Mouse (Mus musculus) CH12.LX (cell line): ENCODE measurements around the gene Ube2f. TPM values are rescaled to one million over a fixed set of nuclear protein-coding genes. Genes with fewer than 3 reads are reported as not detected.

Experiments
- DNase-seq: peaks from one replicate; pipeline ENCODE4 v3.0.0-alpha.2; 2013; ENCODE audit errors: extremely low read depth
- H3K27ac ChIP-seq: 2 replicates; pipeline ENCODE4 v1.5.1; 2012; ENCODE audit warnings: low read depth, mild to moderate bottlenecking, control low read depth, moderate library complexity; ENCODE audit not compliant: insufficient read depth
- H3K27me3 ChIP-seq: replicated peaks from 2 replicates; pipeline ENCODE3; 2012; ENCODE audit warnings: inconsistent platforms
- H3K36me3 ChIP-seq, 2 experiments: replicated peaks in 1 of 2; 2 replicates each; pipeline versions ENCODE3 to v1.6.1; 2012; ENCODE audit warnings: inconsistent platforms in 1 of 2, low read length in 1 of 2, mild to moderate bottlenecking in 1 of 2, mixed read lengths in 1 of 2, moderate library complexity in 1 of 2; ENCODE audit not compliant: control insufficient read depth in 1 of 2, insufficient read depth in 1 of 2
- H3K4me1 ChIP-seq, 2 experiments: 2 replicates each; pipeline ENCODE4 v1.6.1; 2012; ENCODE audit warnings: inconsistent platforms in 1 of 2, moderate library complexity in 1 of 2; ENCODE audit not compliant: insufficient read depth in 2 of 2, control insufficient read depth in 1 of 2
- H3K4me2 ChIP-seq: 2 replicates; pipeline ENCODE4 v1.6.1; 2012; ENCODE audit warnings: low read depth, mild to moderate bottlenecking, control low read depth; ENCODE audit not compliant: poor library complexity, insufficient read depth, severe bottlenecking
- H3K4me3 ChIP-seq, 3 experiments: fragments of 150-350 bp in 1 of 3; sonication (generic) in 1 of 3; replicated peaks in 1 of 3; 2 replicates each; pipeline versions ENCODE3 to v1.5.1; 2011 to 2012; ENCODE audit warnings: low read depth in 2 of 3, low read length in 2 of 3, mild to moderate bottlenecking in 2 of 3, moderate library complexity in 2 of 3, control low read depth in 1 of 3, improper control_type of control experiment in 1 of 3, inconsistent platforms in 1 of 3, mixed read lengths in 1 of 3; ENCODE audit not compliant: poor library complexity in 1 of 3
- H3K79me2 ChIP-seq: replicated peaks from 2 replicates; pipeline ENCODE4 v1.6.1; 2012; ENCODE audit warnings: mild to moderate bottlenecking, moderate library complexity; ENCODE audit not compliant: control insufficient read depth, poor library complexity, insufficient read depth, severe bottlenecking; ENCODE audit errors: extremely low read depth
- H3K9ac ChIP-seq: 2 replicates; pipeline ENCODE4 v1.6.1; 2012; ENCODE audit warnings: low read depth, mild to moderate bottlenecking, control low read depth, moderate library complexity; ENCODE audit not compliant: insufficient read depth
- H3K9me3 ChIP-seq: replicated peaks from 2 replicates; pipeline ENCODE3; 2012; ENCODE audit warnings: low read length, inconsistent platforms, mixed read lengths
- CHD2 ChIP-seq: IDR thresholded peaks from 2 replicates; pipeline ENCODE4 v1.6.1; 2011; ENCODE audit warnings: low read length, improper control_type of control experiment
- EP300 ChIP-seq: IDR thresholded peaks from 2 replicates; pipeline ENCODE4 v1.6.1; 2011; ENCODE audit warnings: low read length, improper control_type of control experiment
- ETS1 ChIP-seq: conservative IDR thresholded peaks from 2 replicates; pipeline ENCODE4 v1.6.1; 2012; ENCODE audit warnings: low read depth, mild to moderate bottlenecking, inconsistent platforms, low read length, improper control_type of control experiment, moderate library complexity
- JUND ChIP-seq: conservative IDR thresholded peaks from 2 replicates; pipeline ENCODE4 v1.6.1; 2011; ENCODE audit warnings: low read depth, low read length, improper control_type of control experiment
- KAT2A ChIP-seq: IDR thresholded peaks from 2 replicates; pipeline ENCODE4 v1.6.1; 2012; ENCODE audit warnings: low read length, improper control_type of control experiment, inconsistent platforms; ENCODE audit not compliant: insufficient replicate concordance
- MAFK ChIP-seq: IDR thresholded peaks from 2 replicates; pipeline ENCODE4 v1.6.1; 2011; ENCODE audit warnings: low read length, improper control_type of control experiment; ENCODE audit not compliant: insufficient replicate concordance
- MAX ChIP-seq: IDR thresholded peaks from 2 replicates; pipeline ENCODE4 v1.6.1; 2011; ENCODE audit warnings: low read length, improper control_type of control experiment
- MAZ ChIP-seq: IDR thresholded peaks from 2 replicates; pipeline ENCODE4 v1.6.1; 2012; ENCODE audit warnings: low read depth, mild to moderate bottlenecking, inconsistent platforms, low read length, improper control_type of control experiment, moderate library complexity
- MXI1 ChIP-seq: IDR thresholded peaks from 2 replicates; pipeline ENCODE4 v1.6.1; 2011; ENCODE audit warnings: mild to moderate bottlenecking, low read depth, low read length, improper control_type of control experiment
- NELFE ChIP-seq: IDR thresholded peaks from 2 replicates; pipeline ENCODE4 v1.6.1; 2011; ENCODE audit warnings: low read depth, low read length, improper control_type of control experiment
- PAX5 ChIP-seq: IDR thresholded peaks from 2 replicates; pipeline ENCODE4 v1.6.1; 2012; ENCODE audit warnings: low read length, inconsistent platforms, mixed read lengths
- POLR2A ChIP-seq: IDR thresholded peaks from 2 replicates; pipeline ENCODE4 v1.6.1; 2011; ENCODE audit warnings: low read depth, mild to moderate bottlenecking, improper control_type of control experiment, low read length
- POLR2AphosphoS2 ChIP-seq: IDR thresholded peaks from 2 replicates; pipeline ENCODE4 v1.6.1; 2011; ENCODE audit warnings: low read depth, low read length, improper control_type of control experiment
- RAD21 ChIP-seq: IDR thresholded peaks from 2 replicates; pipeline ENCODE4 v1.6.1; 2011; ENCODE audit warnings: low read depth, mild to moderate bottlenecking, low read length, improper control_type of control experiment, moderate library complexity
- SIN3A ChIP-seq: IDR thresholded peaks from 2 replicates; pipeline ENCODE4 v1.6.1; 2012; ENCODE audit warnings: low read length, improper control_type of control experiment, inconsistent platforms
- SMC3 ChIP-seq: IDR thresholded peaks from 2 replicates; pipeline ENCODE4 v1.6.1; 2011; ENCODE audit warnings: low read depth, low read length, improper control_type of control experiment
- UBTF ChIP-seq: IDR thresholded peaks from 2 replicates; pipeline ENCODE4 v1.6.1; 2012; ENCODE audit warnings: low read depth, mild to moderate bottlenecking, inconsistent platforms, low read length, improper control_type of control experiment, moderate library complexity
- USF1 ChIP-seq: IDR thresholded peaks from 2 replicates; pipeline ENCODE4 v1.6.1; 2014; ENCODE audit warnings: low read depth, mild to moderate bottlenecking, inconsistent platforms, low read length, improper control_type of control experiment
- ZMIZ1 ChIP-seq: IDR thresholded peaks from 2 replicates; pipeline ENCODE4 v1.6.1; 2012; ENCODE audit warnings: low read depth, mild to moderate bottlenecking, inconsistent platforms, low read length, improper control_type of control experiment
- ZNF384 ChIP-seq: IDR thresholded peaks from 2 replicates; pipeline ENCODE4 v1.6.1; 2012; ENCODE audit warnings: low read depth, low read length, improper control_type of control experiment, inconsistent platforms
- dilution Hi-C: fragments of 300-500 bp; cut with MboI; formaldehyde crosslinking; loops from 2 replicates; pipeline ENCODE4 v1.14.3; 2020; ENCODE audit warnings: low sequenced_read_pairs; ENCODE audit not compliant: extremely low pct_unique_long_range_greater_than_20kb, extremely low pct_ligation_motif_present
- in situ Hi-C: fragments of 300-500 bp; cut with MboI; formaldehyde crosslinking; loops from 3 replicates; pipeline ENCODE4 v1.14.3; 2019; ENCODE audit warnings: low sequenced_read_pairs, low pct_ligation_motif_present, low pct_unique_long_range_greater_than_20kb, mixed read lengths
- polyA plus RNA-seq: library from polyadenylated mRNA; unstranded; fragments of >175 nt; gene quantifications from 2 replicates; pipeline ENCODE4 v1.2.1, GENCODE M21; 2012; ENCODE audit warnings: low read depth; ENCODE audit not compliant: insufficient read length
- total RNA-seq, 2 experiments: library from RNA; depleted of rRNA; stranded (reverse); fragments of 300-350 nt in 1 of 2; fragments of >200 nt in 1 of 2; gene quantifications; 2 replicates each; pipeline ENCODE4 v1.2.3; 2012 to 2014

Ube2f gene
- total and polyA plus RNA-seq, 3 experiments: 30.3 to 70.5 (median 58.1) TPM

DNA sequence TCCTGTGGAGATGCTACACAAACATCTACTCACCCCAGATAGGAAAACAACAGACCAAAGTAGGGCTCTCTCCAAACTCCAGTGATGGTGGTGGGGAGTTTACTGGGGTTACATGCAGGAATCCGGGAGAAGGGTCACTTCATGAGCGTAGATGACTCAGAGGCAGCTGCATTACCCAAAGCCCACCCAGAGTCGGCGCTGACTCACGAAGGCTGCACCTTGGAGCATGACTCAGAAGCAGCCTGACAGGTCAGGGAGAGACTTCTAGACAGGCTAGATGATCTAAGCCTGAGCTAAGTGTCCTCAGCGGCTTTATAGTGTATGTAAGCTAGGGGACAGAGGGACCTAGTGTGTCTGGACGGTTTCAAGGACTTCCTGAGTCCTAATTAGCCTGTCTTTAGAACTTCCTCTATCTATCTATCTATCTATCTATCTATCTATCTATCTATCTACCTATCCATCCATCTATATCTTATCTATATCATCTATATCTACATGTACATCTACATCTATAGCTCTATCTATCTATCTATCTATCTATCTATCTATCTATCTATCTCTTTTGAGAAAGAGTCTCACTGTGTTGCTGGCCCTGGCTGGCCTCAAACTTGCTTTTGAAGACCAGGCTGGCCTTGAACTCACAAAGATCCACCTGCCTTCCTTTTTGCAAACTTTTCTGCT, 30.3 kb upstream of the Ube2f start:
- H3K4me2 ChIP-seq: no peak overlapping the region
- dilution Hi-C loops: no loop called here
- peaks cover 1% of the 10 kb centered on the region for H3K27me3 ChIP-seq
- no peaks in the 10 kb centered on the region for H3K36me3 ChIP-seq
- H3K27ac ChIP-seq: no peak overlapping the region
- no peaks in the 10 kb centered on the region for H3K79me2 ChIP-seq
- peaks cover 12 to 42% of the 10 kb centered on the region in 2 experiments; a peak in 3 of 4 replicates for H3K4me1 ChIP-seq
- no peak overlapping the region for H3K4me3 ChIP-seq
- in situ Hi-C loops: loop anchor here (5.0 kb wide), 1 partner anchor 37 kb away; no protein-coding TSS in a partner anchor
- TF ChIP-seq KAT2A (no peak), MAFK (no peak), USF1 (no peak), MXI1 (no peak), UBTF (no peak)
- H3K9ac ChIP-seq: no peak overlapping the region
- no peaks in the 10 kb centered on the region for H3K9me3 ChIP-seq
- DNase-seq: no peak

- H3K4me1 ChIP-seq: peaks cover 12 to 41% of the 10 kb centered on the region in 2 experiments; a peak in 3 of 4 replicates
- TF ChIP-seq PAX5 (no peak), SIN3A (no peak), POLR2A (no peak), CHD2 (no peak), SMC3 (no peak), MAZ (no peak), NELFE (no peak), RAD21 (no peak), MAX (no peak), KAT2A (no peak), ZMIZ1 (no peak), UBTF (no peak), EP300 (no peak), JUND (no peak), ZNF384 (no peak), ETS1 (no peak), POLR2AphosphoS2 (no peak), USF1 (no peak)
- no peaks in the 10 kb centered on the region for H3K9me3 ChIP-seq
- H3K79me2 ChIP-seq: no peaks in the 10 kb centered on the region
- H3K36me3 ChIP-seq: no peaks in the 10 kb centered on the region
- no peak for DNase-seq
- no peak overlapping the region for H3K27ac ChIP-seq
- no peak overlapping the region for H3K4me3 ChIP-seq
- in situ Hi-C loops (no loop called here), dilution Hi-C loops (no loop called here)
- H3K9ac ChIP-seq: no peak overlapping the region
- no peak overlapping the region for H3K4me2 ChIP-seq
- peaks cover 1% of the 10 kb centered on the region for H3K27me3 ChIP-seq
Measured at GRCm38 (mm10) chr1:91220322-91220672, 29.8 kb upstream of the Ube2f start.
